Mouse (Mus musculus) cerebellum, adult 2 months (tissue): ENCODE measurements around the gene Tsc22d1.

ENCODE experiments used
- CTCF ChIP-seq: fragments of 200-500 bp; IDR thresholded peaks from 2 replicates; pipeline ENCODE4 v1.5.1; 2011; ENCODE audit warnings: low read depth, mild to moderate bottlenecking, control low read depth, low read length, moderate library complexity, borderline replicate concordance; ENCODE audit not compliant: insufficient read depth
- POLR2A ChIP-seq: fragments of 200-500 bp; IDR thresholded peaks from 2 replicates; pipeline ENCODE4 v1.6.1; 2011; ENCODE audit warnings: low read length, control low read depth, borderline replicate concordance; ENCODE audit not compliant: insufficient read depth

- TF ChIP-seq CTCF (no peak), POLR2A (no peak)
Observed at GRCm38 (mm10) chr14:76536921-76537320, 122.2 kb downstream of the Tsc22d1 start.
